Mouse (Mus musculus) neural tube, embryonic 14.5 days (tissue): ENCODE measurements around the gene Oser1. TPM values are rescaled to one million over a fixed set of nuclear protein-coding genes. Genes with fewer than 3 reads are reported as not detected.

ENCODE experiments used
- ATAC-seq: fragments of 200-750 bp; cut with Nextera tagmentation; 2 replicates; pipeline ENCODE4 v1.8.0; 2017; ENCODE audit warnings: low read depth, mild to moderate bottlenecking, moderate TSS enrichment, moderate library complexity
- H3K27ac ChIP-seq: fragments of 300-500 bp; sonication (generic); 2 replicates; pipeline ENCODE4 v1.5.1; 2014; ENCODE audit warnings: low read depth, mild to moderate bottlenecking, control low read depth, low read length, moderate library complexity, mixed read lengths
- H3K27me3 ChIP-seq: fragments of 300-500 bp; sonication (generic); 2 replicates; pipeline ENCODE4 v1.6.1; 2014; ENCODE audit warnings: low read length; ENCODE audit not compliant: control insufficient read depth, insufficient read depth
- H3K36me3 ChIP-seq: fragments of 300-500 bp; sonication (generic); 2 replicates; pipeline ENCODE4 v1.6.1; 2014; ENCODE audit warnings: low read length, mixed read lengths; ENCODE audit not compliant: control insufficient read depth, insufficient read depth
- H3K4me1 ChIP-seq: fragments of 300-500 bp; sonication (generic); 2 replicates; pipeline ENCODE4 v1.6.1; 2014; ENCODE audit warnings: low read length; ENCODE audit not compliant: control insufficient read depth, insufficient read depth
- H3K4me2 ChIP-seq: fragments of 300-500 bp; sonication (generic); 2 replicates; pipeline ENCODE4 v1.6.1; 2014; ENCODE audit warnings: mild to moderate bottlenecking, low read depth, low read length, control low read depth
- H3K4me3 ChIP-seq: fragments of 300-500 bp; sonication (generic); 2 replicates; pipeline ENCODE4 v1.5.1; 2014; ENCODE audit warnings: low read depth, low read length, control low read depth, mixed read lengths
- H3K9ac ChIP-seq: fragments of 300-500 bp; sonication (generic); replicated peaks from 2 replicates; pipeline ENCODE4 v1.6.1; 2014; ENCODE audit warnings: low read depth, mild to moderate bottlenecking, control low read depth, low read length, mixed read lengths
- H3K9me3 ChIP-seq: fragments of 300-500 bp; sonication (generic); 2 replicates; pipeline ENCODE4 v1.6.1; 2016; ENCODE audit warnings: low read length; ENCODE audit not compliant: control insufficient read depth
- WGBS: fragments of 180-500 bp; shearing (Covaris S2); extraction: QIAGEN DNeasy Blood & Tissue Kit; methylation state at CpG from one replicate; pipeline ENCODE4 v1.1.7; 2014; 5-methylcytosine and 5-hydroxymethylcytosine counted together
- polyA plus RNA-seq: library from polyadenylated mRNA; unstranded; fragments of >200 nt; fragmentation: Nextera tagmentation; extraction: Ambion mirVana; gene quantifications from 2 replicates; pipeline ENCODE4 v1.2.1, GENCODE M21; 2014

The Oser1 gene
- 78.9 and 79.3 TPM in 2 replicates for polyA plus RNA-seq

- Histone ChIP-seq H3K27ac (no peak within 1 kb of the TSS), H3K9ac (no peak within 1 kb of the TSS)
- WGBS = 79% methylated on average over 6 of the region's 6 CpGs
Observed at GRCm38 (mm10) chr2:163424597-163424996, at the start of gene Oser1. Gene Oser1 (minus strand): TSS chr2:163424697.

GRCm38 (mm10) chr2:163472466-163472851 is 48.0 kb upstream of the Oser1 start, which contains the start of gene Fitm2:
Gene Fitm2 (minus strand): TSS chr2:163472629.
- under 1% methylated on average over 27 of the region's 30 CpGs for WGBS
- Histone ChIP-seq H3K4me3 (peak within 1 kb of the TSS; percentile 87), H3K27ac (peak within 1 kb of the TSS; percentile 81), H3K9ac (peak within 1 kb of the TSS; percentile 75), H3K9me3 (no peaks in the 10 kb centered on the region), H3K36me3 (peaks cover 14% of the 10 kb centered on the region), H3K27me3 (no peaks in the 10 kb centered on the region), H3K4me1 (0 out of 2 replicates have a peak, but pooled peaks cover 4% of the 10 kb centered on the region), H3K4me2 (peak within 1 kb of the TSS; percentile 85)
- ATAC-seq = peak; percentile 96

More at GRCm38 (mm10) chr2:163424597-163424996, at the start of gene Oser1:
- Histone ChIP-seq H3K36me3 (no peaks in the 10 kb centered on the region), H3K9me3 (no peaks in the 10 kb centered on the region), H3K4me3 (no peak within 1 kb of the TSS), H3K4me1 (peaks cover 10% of the 10 kb centered on the region), H3K4me2 (no peak within 1 kb of the TSS), H3K27me3 (no peaks in the 10 kb centered on the region)
- ATAC-seq = no peak

GRCm38 (mm10) chr2:163471710-163472465 is 47.4 kb upstream of the Oser1 start:
- Histone ChIP-seq H3K27me3 (no peaks in the 10 kb centered on the region), H3K4me2 (peak overlapping the region; percentile 85), H3K36me3 (peaks cover 17% of the 10 kb centered on the region), H3K4me1 (0 out of 2 replicates have a peak, but pooled peaks cover 4% of the 10 kb centered on the region), H3K9me3 (no peaks in the 10 kb centered on the region), H3K9ac (peak overlapping the region; percentile 75), H3K4me3 (peak overlapping the region; percentile 87), H3K27ac (peak overlapping the region; percentile 81)
- 5% methylated on average over 36 of the region's 36 CpGs for WGBS
- ATAC-seq = peak; percentile 78

GRCm38 (mm10) chr2:163471136-163471535 is 46.6 kb upstream of the Oser1 start:
- H3K9ac ChIP-seq = no peak overlapping the region
- ATAC-seq = no peak

GRCm38 (mm10) chr2:163469711-163470110 is 45.2 kb upstream of the Oser1 start:
- 94% methylated on average over 15 of the region's 15 CpGs for WGBS

More at GRCm38 (mm10) chr2:163471136-163471535, 46.6 kb upstream of the Oser1 start:
- Histone ChIP-seq H3K4me3 (no peak overlapping the region), H3K4me2 (peak overlapping the region; percentile 85; the same call in 1 of the 2 replicates), H3K9me3 (no peaks in the 10 kb centered on the region), H3K36me3 (peaks cover 22% of the 10 kb centered on the region), H3K27ac (no peak overlapping the region), H3K4me1 (0 out of 2 replicates have a peak, but pooled peaks cover 4% of the 10 kb centered on the region), H3K27me3 (no peaks in the 10 kb centered on the region)
- WGBS = 51% methylated on average over 3 of the region's 3 CpGs

GRCm38 (mm10) chr2:163468866-163469265 is 44.4 kb upstream of the Oser1 start:
- Histone ChIP-seq H3K4me1 (0 out of 2 replicates have a peak, but pooled peaks cover 4% of the 10 kb centered on the region), H3K27me3 (no peaks in the 10 kb centered on the region), H3K9me3 (no peaks in the 10 kb centered on the region), H3K36me3 (peaks cover 22% of the 10 kb centered on the region), H3K27ac (no peak overlapping the region), H3K9ac (no peak overlapping the region), H3K4me2 (no peak overlapping the region), H3K4me3 (no peak overlapping the region)
- ATAC-seq = no peak
- 93% methylated on average over 6 of the region's 6 CpGs for WGBS

More at GRCm38 (mm10) chr2:163469711-163470110, 45.2 kb upstream of the Oser1 start:
- Histone ChIP-seq H3K36me3 (peaks cover 22% of the 10 kb centered on the region), H3K4me2 (no peak overlapping the region), H3K9me3 (no peaks in the 10 kb centered on the region), H3K4me3 (no peak overlapping the region), H3K27me3 (no peaks in the 10 kb centered on the region), H3K27ac (no peak overlapping the region), H3K9ac (no peak overlapping the region), H3K4me1 (0 out of 2 replicates have a peak, but pooled peaks cover 4% of the 10 kb centered on the region)
- no peak for ATAC-seq

- no peaks in the 10 kb centered on the region for H3K9me3 ChIP-seq
- H3K27me3 ChIP-seq = no peaks in the 10 kb centered on the region
- no peak overlapping the region for H3K4me3 ChIP-seq
- no peak overlapping the region for H3K4me2 ChIP-seq
- H3K27ac ChIP-seq = no peak overlapping the region
- WGBS = 94% methylated on average over 6 of the region's 6 CpGs
- ATAC-seq = no peak
- H3K4me1 ChIP-seq = 0 out of 2 replicates have a peak, but pooled peaks cover 4% of the 10 kb centered on the region
- H3K36me3 ChIP-seq = peaks cover 22% of the 10 kb centered on the region
- H3K9ac ChIP-seq = no peak overlapping the region
Observed at GRCm38 (mm10) chr2:163467585-163467984, 43.1 kb upstream of the Oser1 start.

GRCm38 (mm10) chr2:163466771-163467170 is 42.3 kb upstream of the Oser1 start:
- no peak for ATAC-seq
- WGBS = 85% methylated on average over 8 of the region's 8 CpGs
- H3K9ac ChIP-seq = no peak overlapping the region
- H3K27ac ChIP-seq = no peak overlapping the region
- peaks cover 22% of the 10 kb centered on the region for H3K36me3 ChIP-seq
- H3K9me3 ChIP-seq = no peaks in the 10 kb centered on the region
- no peaks in the 10 kb centered on the region for H3K27me3 ChIP-seq
- H3K4me1 ChIP-seq = 0 out of 2 replicates have a peak, but pooled peaks cover 2% of the 10 kb centered on the region
- H3K4me3 ChIP-seq = no peak overlapping the region
- no peak overlapping the region for H3K4me2 ChIP-seq

- 71% methylated on average over 6 of the region's 6 CpGs for WGBS
- H3K27me3 ChIP-seq = no peaks in the 10 kb centered on the region
Observed at GRCm38 (mm10) chr2:163464562-163464961, 40.1 kb upstream of the Oser1 start.

More at GRCm38 (mm10) chr2:163464562-163464961, 40.1 kb upstream of the Oser1 start:
- H3K36me3 ChIP-seq = peaks cover 22% of the 10 kb centered on the region
- H3K9me3 ChIP-seq = no peaks in the 10 kb centered on the region
- no peak overlapping the region for H3K27ac ChIP-seq
- ATAC-seq = no peak
- H3K4me2 ChIP-seq = no peak overlapping the region
- H3K9ac ChIP-seq = no peak overlapping the region
- H3K4me3 ChIP-seq = no peak overlapping the region
- no peaks in the 10 kb centered on the region for H3K4me1 ChIP-seq
